Mouse (Mus musculus): ENCODE results near the gene Rere. TPM values are rescaled to one million over a fixed set of nuclear protein-coding genes. Genes with fewer than 3 reads are reported as not detected.

Rere gene
- 18.3 and 19.0 TPM in 2 replicates for polyA plus RNA-seq (2015; fragmentation: Nextera tagmentation; extraction: Ambion mirVana)

DNA sequence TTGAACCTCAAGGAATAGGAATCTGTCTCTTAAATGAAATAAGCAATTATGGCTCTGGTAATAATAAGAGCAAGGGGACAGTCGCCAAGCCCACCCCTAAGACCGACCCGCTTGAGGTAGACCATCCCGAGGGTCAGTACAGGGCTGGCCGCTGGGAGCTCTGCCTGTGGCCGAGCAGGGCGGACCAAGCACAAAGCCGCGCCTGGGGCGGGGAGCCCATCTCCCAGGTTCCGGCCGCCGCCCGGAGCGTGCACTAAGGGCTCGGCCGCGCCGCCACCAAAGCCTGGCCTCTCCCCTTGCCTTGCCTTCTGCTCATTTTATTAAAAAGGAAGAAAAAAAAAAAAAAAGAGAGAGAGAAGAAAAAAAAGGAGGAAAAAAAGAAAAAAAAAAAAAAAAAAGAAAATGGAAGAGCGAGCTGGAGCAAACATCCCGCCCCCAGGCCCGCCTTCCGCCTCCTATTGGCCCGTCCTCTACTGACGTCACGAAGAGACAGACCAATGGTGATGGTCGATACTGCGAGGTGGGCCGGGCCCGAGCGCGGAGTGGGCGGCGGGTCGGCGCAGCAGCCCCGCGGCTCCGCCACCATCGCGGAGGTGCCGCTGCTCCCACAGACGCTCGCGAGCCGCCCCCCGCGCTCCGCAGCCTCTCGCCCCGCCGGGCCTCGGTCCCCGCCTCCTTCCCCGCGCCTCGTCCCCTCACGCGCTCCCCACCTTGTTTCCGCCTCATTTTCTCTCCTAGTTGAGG lies at the start of gene Rere:
Gene Rere (plus strand): TSS at position 629 of the 744 bp plus-strand sequence.

DNA sequence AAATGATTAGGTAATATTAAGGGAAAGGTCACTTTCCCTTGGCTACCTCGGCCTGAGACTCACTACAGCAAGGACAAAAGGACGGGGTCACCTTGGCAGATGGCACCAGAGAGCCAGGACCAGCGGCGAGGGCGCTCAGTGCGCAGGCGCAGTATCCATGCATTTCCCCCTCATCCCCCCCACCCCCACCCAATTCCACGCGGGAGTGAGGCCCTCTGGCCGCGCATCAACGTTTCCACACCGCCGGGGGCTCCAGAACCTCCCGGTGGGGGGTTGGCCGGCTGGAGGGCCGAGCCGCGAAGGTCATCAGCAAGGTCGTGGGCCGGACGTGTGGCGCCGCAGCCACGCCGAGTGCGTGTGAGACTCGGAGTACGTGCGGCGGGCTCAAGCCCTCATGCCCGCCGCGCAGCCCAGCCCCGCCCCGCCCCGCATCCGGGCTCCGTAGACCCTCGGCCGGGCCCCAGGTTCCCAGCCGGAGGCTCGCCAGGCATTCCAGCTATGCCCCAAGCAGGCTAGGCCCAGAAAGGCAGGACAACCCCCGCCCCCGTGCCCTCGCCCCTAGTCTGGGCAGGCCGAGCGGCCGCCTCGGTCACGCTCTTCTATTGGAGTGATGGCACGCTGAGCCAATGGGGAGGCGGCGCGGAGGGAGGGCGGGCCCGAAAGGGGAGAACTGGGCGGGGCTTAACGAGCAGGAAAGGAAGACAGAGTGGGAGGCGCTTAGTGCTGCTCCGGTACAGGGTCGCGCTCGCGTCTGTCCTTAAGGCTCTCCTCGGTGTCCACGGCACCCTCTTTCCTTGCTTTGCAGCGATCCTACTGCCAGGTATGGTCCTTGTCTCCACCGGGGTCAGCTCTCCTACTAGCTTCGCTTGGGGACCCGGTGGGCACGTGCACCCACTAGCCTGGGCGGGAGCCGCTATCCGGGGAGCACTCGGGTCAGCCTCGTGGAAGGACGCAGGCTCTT lies 44.6 kb upstream of the Rere start, which contains the start of gene Eno1:
Gene Eno1 (plus strand): TSS at position 201 of the 961 bp plus-strand sequence.

DNA sequence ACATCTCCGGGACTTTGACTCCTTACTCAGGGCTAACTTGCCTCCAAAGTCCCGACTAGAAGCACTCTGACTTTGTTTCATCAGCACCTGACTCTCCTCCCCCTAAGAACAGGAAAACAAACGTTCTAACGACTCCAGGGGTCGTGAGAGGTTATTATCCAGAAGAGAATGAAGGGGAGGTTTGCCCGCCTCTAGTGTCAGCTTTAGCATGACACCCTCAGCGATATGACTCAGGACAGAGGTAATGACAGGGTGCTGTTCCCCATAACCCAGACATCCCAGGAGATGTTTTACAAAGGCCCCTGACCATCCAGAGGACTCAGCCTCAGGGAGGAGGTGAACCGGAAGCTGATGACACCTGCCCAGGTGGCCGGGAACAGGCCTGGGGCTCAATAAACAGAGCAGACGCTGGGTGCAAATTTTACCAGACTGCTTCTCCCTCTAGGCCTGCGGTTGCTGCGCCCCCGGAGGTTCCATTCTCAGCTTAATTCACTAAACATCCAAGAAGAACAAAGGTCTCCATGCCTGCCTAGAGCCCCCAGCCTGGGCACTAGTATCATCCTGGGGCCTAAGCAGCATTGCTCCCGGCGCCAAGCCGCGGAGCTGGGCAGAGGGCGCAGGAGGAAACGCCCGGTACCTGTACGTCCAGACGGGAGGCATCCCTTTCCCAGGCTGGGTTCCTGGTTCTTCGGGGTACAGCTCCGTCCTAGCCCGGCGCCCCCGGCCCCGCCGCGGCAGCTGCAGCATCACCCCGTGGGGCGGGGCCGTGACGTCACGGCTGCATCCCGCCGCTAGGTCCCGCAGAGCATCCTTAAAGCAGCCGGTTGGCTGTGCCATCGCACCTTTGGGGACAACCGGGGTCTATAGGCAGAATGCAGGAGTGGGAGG lies 370.2 kb downstream of the Rere start, which contains the start of gene Slc45a1:
Gene Slc45a1 (minus strand): TSS at position 785 of the 888 bp plus-strand sequence.

Other genes starting within 250 kb of the Rere start
- gene Gpr157, start 194.3 kb upstream of the Rere start, polyA plus RNA-seq (2015; fragmentation: Nextera tagmentation; extraction: Ambion mirVana) = 5.5 and 6.6 TPM in 2 replicates
- gene Slc2a5, start 162.4 kb upstream of the Rere start, polyA plus RNA-seq (2015; fragmentation: Nextera tagmentation; extraction: Ambion mirVana) = 2.4 and 3.0 TPM in 2 replicates
- not detected in 2 replicates for gene Slc2a7, start 132.7 kb upstream of the Rere start, polyA plus RNA-seq (2015; fragmentation: Nextera tagmentation; extraction: Ambion mirVana)
- 0.12 and 0.18 TPM in 2 replicates for gene Car6, start 80.3 kb upstream of the Rere start, polyA plus RNA-seq (2015; fragmentation: Nextera tagmentation; extraction: Ambion mirVana)
- 1,232 and 1,283 TPM in 2 replicates for gene Eno1, start 44.9 kb upstream of the Rere start, polyA plus RNA-seq (2015; fragmentation: Nextera tagmentation; extraction: Ambion mirVana)

Measured in skeletal muscle tissue, postnatal 0 days (tissue).